Mouse (Mus musculus): ENCODE results near the gene Fras1. TPM values are rescaled to one million over a fixed set of nuclear protein-coding genes. Genes with fewer than 3 reads are reported as not detected.

The Fras1 gene
- polyA plus RNA-seq, 1 experiment from 2014 or later, result 43.9 TPM

DNA sequence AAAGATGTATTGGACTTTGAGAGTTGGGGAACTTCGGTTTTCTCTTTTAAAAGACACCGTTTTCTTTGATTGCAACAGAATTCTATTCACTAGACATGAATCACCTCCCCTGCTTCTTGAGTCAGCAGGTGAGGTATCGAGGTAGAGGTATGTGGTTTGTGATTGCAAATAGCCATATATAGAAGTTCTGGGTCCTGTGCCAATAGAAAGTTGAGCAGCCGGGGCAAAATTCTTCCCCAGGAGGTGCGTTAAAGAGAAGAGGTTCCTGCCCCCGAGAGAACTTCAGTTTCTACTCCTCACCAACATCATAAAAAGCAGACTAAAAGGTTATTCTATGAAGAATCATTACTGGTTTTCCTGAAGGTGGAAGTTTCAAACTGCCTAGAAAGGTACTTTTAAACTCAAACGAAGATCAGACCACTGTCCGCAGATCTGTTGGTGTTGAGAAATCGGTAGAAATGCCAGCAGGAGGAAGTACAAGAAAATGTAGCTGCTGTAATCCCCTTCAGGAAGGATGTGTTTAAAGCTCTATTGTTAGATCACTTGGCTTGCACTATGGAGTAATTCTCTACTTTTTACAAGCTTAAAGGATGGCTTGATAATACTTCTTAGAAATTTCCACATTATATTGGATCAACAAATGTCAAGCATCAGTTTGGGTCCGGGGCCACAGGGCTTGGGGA is 420.3 kb downstream of the Fras1 start:
- WGBS (ENCODE audit: insufficient replicate concordance), result 40% methylated on average over 10 of the region's 10 CpGs

DNA sequence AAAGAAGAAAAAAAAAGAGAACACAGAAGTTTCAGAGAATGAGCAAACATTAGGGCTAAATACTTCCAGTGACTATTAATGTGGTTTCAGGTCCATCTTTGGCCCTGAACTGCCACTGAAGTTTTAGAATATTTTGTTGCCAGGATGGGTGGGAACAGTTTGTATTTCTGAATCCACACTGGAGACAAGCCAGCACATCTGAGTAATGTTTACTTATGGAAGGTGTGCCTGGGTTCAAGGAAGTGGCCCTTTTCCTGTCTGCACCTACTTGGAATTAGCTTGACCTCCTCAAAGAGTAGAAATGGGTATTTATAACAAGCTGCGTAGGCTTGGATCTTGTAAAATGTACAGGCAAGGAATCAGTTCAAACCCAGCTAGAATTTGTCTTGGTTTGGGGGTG is 422.0 kb downstream of the Fras1 start:
- 69% methylated on average over 1 of the region's 1 CpGs for WGBS (ENCODE audit: insufficient replicate concordance)
- H3K4me2 ChIP-seq, result no peak overlapping the region
- no peak overlapping the region for H3K9ac ChIP-seq (ENCODE audit: low read depth, low read length)
- no peaks in the 10 kb centered on the region for H3K36me3 ChIP-seq (ENCODE audit: control insufficient read depth, insufficient read depth, low read length)
- H3K27me3 ChIP-seq (ENCODE audit: control insufficient read depth, insufficient read depth, low read length), result no peaks in the 10 kb centered on the region
- H3K9me3 ChIP-seq (replicated peaks; ENCODE audit: control insufficient read depth, low read length), result no peaks in the 10 kb centered on the region
- no peak for ATAC-seq (replicated peaks; ENCODE audit: insufficient number of reproducible peaks, low FRiP score, low TSS enrichment)
- H3K4me1 ChIP-seq (ENCODE audit: control insufficient read depth, insufficient read depth, low read length), result peaks cover 4% of the 10 kb centered on the region; the same call in 1 of the 2 replicates
- H3K27ac ChIP-seq (ENCODE audit: low read depth, low read length), result no peak overlapping the region
- H3K4me3 ChIP-seq (ENCODE audit: low read depth, low read length), result no peak overlapping the region

More for the DNA sequence above, 420.3 kb downstream of the Fras1 start:
- Histone ChIP-seq H3K4me2 (peak overlapping the region; percentile 85), H3K9ac (ENCODE audit: low read depth, low read length) (no peak overlapping the region), H3K9me3 (replicated peaks; ENCODE audit: control insufficient read depth, low read length) (no peaks in the 10 kb centered on the region), H3K36me3 (ENCODE audit: control insufficient read depth, insufficient read depth, low read length) (no peaks in the 10 kb centered on the region), H3K4me3 (ENCODE audit: low read depth, low read length) (peak overlapping the region; percentile 55), H3K27me3 (ENCODE audit: control insufficient read depth, insufficient read depth, low read length) (no peaks in the 10 kb centered on the region), H3K27ac (ENCODE audit: low read depth, low read length) (no peak overlapping the region), H3K4me1 (ENCODE audit: control insufficient read depth, insufficient read depth, low read length) (no peaks in the 10 kb centered on the region)
- ATAC-seq (replicated peaks; ENCODE audit: insufficient number of reproducible peaks, low FRiP score, low TSS enrichment), result no peak

DNA sequence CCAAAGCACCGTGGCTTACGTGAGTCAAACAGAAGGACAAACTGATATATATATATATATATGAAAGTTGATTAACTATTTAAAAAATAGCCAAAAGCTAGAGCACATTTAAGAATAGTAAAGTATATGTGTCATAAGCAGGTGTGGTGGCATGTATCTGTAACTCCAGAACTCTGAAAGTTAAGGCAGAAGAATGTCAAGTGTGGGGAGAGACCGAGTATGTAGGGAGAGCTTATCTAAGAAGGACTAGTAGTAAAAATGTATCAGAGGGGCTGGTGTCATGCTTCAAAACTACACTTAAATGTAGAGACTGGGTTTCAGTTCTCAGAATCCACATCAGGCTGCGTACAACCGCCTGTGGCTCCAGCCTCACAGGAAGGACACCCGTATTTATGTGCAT is 423.7 kb downstream of the Fras1 start:
- 88% methylated on average over 6 of the region's 6 CpGs for WGBS (ENCODE audit: insufficient replicate concordance)
- H3K4me1 ChIP-seq (ENCODE audit: control insufficient read depth, insufficient read depth, low read length), result peaks cover 12% of the 10 kb centered on the region
- ATAC-seq (replicated peaks; ENCODE audit: insufficient number of reproducible peaks, low FRiP score, low TSS enrichment), result no peak

DNA sequence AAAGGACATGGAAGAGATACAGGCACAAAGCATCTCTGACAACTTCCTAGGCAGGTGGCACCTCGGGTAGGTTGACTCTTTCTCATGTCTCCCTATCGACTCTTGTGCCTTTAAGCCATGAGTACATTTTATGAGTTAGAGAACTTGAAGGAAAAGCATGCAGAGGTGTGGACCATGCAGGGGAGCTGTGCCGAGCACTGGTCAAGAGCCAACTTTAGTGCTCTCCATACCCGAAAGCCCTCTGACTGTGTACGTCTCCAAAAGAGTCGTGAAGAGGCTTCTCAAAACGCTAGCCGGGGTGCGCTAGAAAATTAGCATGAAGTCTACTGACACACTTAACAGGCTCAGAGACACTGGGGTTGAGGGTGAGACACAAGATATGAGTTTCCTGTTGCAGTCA is 425.4 kb downstream of the Fras1 start:
- no peaks in the 10 kb centered on the region for H3K27me3 ChIP-seq (ENCODE audit: control insufficient read depth, insufficient read depth, low read length)
- 88% methylated on average over 9 of the region's 9 CpGs for WGBS (ENCODE audit: insufficient replicate concordance)
- ATAC-seq (replicated peaks; ENCODE audit: insufficient number of reproducible peaks, low FRiP score, low TSS enrichment), result no peak
- peaks cover 17% of the 10 kb centered on the region for H3K4me1 ChIP-seq (ENCODE audit: control insufficient read depth, insufficient read depth, low read length)
- no peaks in the 10 kb centered on the region for H3K36me3 ChIP-seq (ENCODE audit: control insufficient read depth, insufficient read depth, low read length)
- H3K27ac ChIP-seq (ENCODE audit: low read depth, low read length), result no peak overlapping the region
- H3K4me2 ChIP-seq, result no peak overlapping the region
- no peaks in the 10 kb centered on the region for H3K9me3 ChIP-seq (replicated peaks; ENCODE audit: control insufficient read depth, low read length)
- H3K9ac ChIP-seq (ENCODE audit: low read depth, low read length), result no peak overlapping the region
- no peak overlapping the region for H3K4me3 ChIP-seq (ENCODE audit: low read depth, low read length)

More for the DNA sequence above, 423.7 kb downstream of the Fras1 start:
- Histone ChIP-seq H3K27ac (ENCODE audit: low read depth, low read length) (no peak overlapping the region), H3K27me3 (ENCODE audit: control insufficient read depth, insufficient read depth, low read length) (no peaks in the 10 kb centered on the region), H3K4me2 (no peak overlapping the region), H3K4me3 (ENCODE audit: low read depth, low read length) (no peak overlapping the region), H3K9me3 (replicated peaks; ENCODE audit: control insufficient read depth, low read length) (no peaks in the 10 kb centered on the region), H3K36me3 (ENCODE audit: control insufficient read depth, insufficient read depth, low read length) (no peaks in the 10 kb centered on the region), H3K9ac (ENCODE audit: low read depth, low read length) (no peak overlapping the region)

DNA sequence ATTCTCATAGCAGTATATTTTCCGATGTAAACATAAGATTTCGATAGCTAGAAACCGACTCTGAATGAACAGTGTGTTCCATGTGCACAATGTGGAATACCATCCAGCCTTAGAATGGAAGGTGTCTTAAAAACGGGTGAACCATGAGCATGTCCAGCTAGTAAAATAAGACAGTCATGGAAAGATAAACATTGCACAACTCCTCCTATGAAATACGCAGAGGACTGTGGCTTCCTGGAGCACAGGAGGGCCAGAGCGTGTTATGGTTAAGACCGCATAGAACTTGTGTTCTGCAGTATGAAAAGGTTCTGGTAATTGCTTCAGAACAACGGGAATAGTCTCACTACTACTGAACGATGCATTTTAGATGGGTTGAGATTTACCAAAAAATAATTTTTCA is 426.2 kb downstream of the Fras1 start:
- no peak overlapping the region for H3K4me2 ChIP-seq
- ATAC-seq (replicated peaks; ENCODE audit: insufficient number of reproducible peaks, low FRiP score, low TSS enrichment), result 0 out of 2 replicates have a peak, but pooled peaks have one; percentile 29

DNA sequence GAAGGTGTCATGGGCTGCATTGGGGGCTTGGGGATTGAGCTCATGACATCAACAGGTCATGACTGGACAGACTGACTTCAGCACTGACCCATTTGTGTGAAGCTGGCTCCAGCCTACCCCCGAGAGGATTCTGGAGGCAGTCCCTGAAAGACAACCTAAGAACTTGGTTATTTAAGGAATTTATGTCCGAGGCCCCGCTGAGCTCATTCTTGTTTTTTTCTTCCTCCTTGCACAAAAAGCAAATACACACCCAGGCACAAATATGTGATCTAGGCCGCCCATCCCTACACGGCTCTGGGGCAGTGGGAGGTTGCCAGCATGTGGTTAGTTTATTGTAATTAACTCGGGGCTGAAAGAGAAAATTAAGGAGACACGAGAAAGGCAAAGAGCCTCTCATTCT is 428.4 kb downstream of the Fras1 start:
- no peak for ATAC-seq (replicated peaks; ENCODE audit: insufficient number of reproducible peaks, low FRiP score, low TSS enrichment)
- no peak overlapping the region for H3K27ac ChIP-seq (ENCODE audit: low read depth, low read length)
- no peaks in the 10 kb centered on the region for H3K36me3 ChIP-seq (ENCODE audit: control insufficient read depth, insufficient read depth, low read length)
- no peaks in the 10 kb centered on the region for H3K27me3 ChIP-seq (ENCODE audit: control insufficient read depth, insufficient read depth, low read length)
- no peak overlapping the region for H3K4me2 ChIP-seq
- 38% methylated on average over 7 of the region's 7 CpGs for WGBS (ENCODE audit: insufficient replicate concordance)
- peaks cover 17% of the 10 kb centered on the region for H3K4me1 ChIP-seq (ENCODE audit: control insufficient read depth, insufficient read depth, low read length)
- H3K9ac ChIP-seq (ENCODE audit: low read depth, low read length), result no peak overlapping the region
- no peaks in the 10 kb centered on the region for H3K9me3 ChIP-seq (replicated peaks; ENCODE audit: control insufficient read depth, low read length)
- H3K4me3 ChIP-seq (ENCODE audit: low read depth, low read length), result no peak overlapping the region

More for the DNA sequence above, 426.2 kb downstream of the Fras1 start:
- Histone ChIP-seq H3K9me3 (replicated peaks; ENCODE audit: control insufficient read depth, low read length) (no peaks in the 10 kb centered on the region), H3K27ac (ENCODE audit: low read depth, low read length) (no peak overlapping the region), H3K9ac (ENCODE audit: low read depth, low read length) (no peak overlapping the region), H3K4me1 (ENCODE audit: control insufficient read depth, insufficient read depth, low read length) (peaks cover 17% of the 10 kb centered on the region), H3K4me3 (ENCODE audit: low read depth, low read length) (no peak overlapping the region), H3K36me3 (ENCODE audit: control insufficient read depth, insufficient read depth, low read length) (no peaks in the 10 kb centered on the region), H3K27me3 (ENCODE audit: control insufficient read depth, insufficient read depth, low read length) (no peaks in the 10 kb centered on the region)
- 77% methylated on average over 9 of the region's 9 CpGs for WGBS (ENCODE audit: insufficient replicate concordance)

DNA sequence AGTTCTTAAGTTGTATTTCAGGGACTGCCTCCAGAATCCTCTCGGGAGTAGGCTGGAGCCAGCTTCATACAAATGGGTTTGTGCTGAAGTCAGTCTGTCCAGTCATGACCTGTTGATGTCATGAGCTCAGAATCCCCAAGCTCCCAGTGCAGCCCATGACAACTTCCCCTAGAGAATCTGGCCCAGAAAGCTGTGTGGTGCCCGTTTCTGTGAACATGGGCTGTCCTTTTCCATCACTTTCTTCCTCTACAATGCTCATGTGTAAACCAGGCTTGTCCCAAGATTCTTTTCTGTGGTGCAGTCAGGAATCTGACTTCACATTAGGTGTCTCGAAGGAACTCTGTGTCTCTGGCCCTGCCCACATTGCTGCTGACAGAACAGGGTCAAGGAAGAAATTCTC is 429.3 kb downstream of the Fras1 start:
- H3K9me3 ChIP-seq (replicated peaks; ENCODE audit: control insufficient read depth, low read length), result no peaks in the 10 kb centered on the region
- H3K36me3 ChIP-seq (ENCODE audit: control insufficient read depth, insufficient read depth, low read length), result no peaks in the 10 kb centered on the region
- WGBS (ENCODE audit: insufficient replicate concordance), result 35% methylated on average over 3 of the region's 3 CpGs
- H3K4me1 ChIP-seq (ENCODE audit: control insufficient read depth, insufficient read depth, low read length), result peaks cover 17% of the 10 kb centered on the region
- H3K4me3 ChIP-seq (ENCODE audit: low read depth, low read length), result no peak overlapping the region
- no peak overlapping the region for H3K9ac ChIP-seq (ENCODE audit: low read depth, low read length)
- H3K27me3 ChIP-seq (ENCODE audit: control insufficient read depth, insufficient read depth, low read length), result no peaks in the 10 kb centered on the region
- ATAC-seq (replicated peaks; ENCODE audit: insufficient number of reproducible peaks, low FRiP score, low TSS enrichment), result no peak
- no peak overlapping the region for H3K4me2 ChIP-seq
- peak overlapping the region; percentile 35; the same call in 1 of the 2 replicates for H3K27ac ChIP-seq (ENCODE audit: low read depth, low read length)

DNA sequence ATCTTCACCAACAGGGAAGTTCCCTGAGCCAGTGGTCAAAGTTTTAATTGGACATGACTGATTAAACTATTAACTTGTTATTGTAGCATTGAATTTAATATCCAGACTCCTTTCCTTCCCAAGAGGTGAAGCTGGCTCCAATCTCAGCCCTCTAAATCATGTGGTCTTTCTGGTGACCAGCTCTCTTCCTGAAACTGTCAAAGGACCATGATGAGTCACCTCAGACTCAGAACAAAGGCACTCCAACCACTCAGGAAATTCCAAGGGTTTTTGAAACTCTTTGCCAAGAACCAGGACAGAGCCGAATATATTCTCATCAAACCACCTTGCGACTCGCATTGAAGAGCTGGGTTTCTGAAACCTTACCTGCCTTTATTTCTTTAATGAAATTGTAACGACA is 430.5 kb downstream of the Fras1 start:
- peaks cover 17% of the 10 kb centered on the region for H3K4me1 ChIP-seq (ENCODE audit: control insufficient read depth, insufficient read depth, low read length)
- H3K36me3 ChIP-seq (ENCODE audit: control insufficient read depth, insufficient read depth, low read length), result no peaks in the 10 kb centered on the region
- no peak overlapping the region for H3K4me2 ChIP-seq
- ATAC-seq (replicated peaks; ENCODE audit: insufficient number of reproducible peaks, low FRiP score, low TSS enrichment), result no peak
- H3K9ac ChIP-seq (ENCODE audit: low read depth, low read length), result no peak overlapping the region
- 60% methylated on average over 4 of the region's 4 CpGs for WGBS (ENCODE audit: insufficient replicate concordance)
- H3K27me3 ChIP-seq (ENCODE audit: control insufficient read depth, insufficient read depth, low read length), result no peaks in the 10 kb centered on the region
- H3K27ac ChIP-seq (ENCODE audit: low read depth, low read length), result no peak overlapping the region
- no peak overlapping the region for H3K4me3 ChIP-seq (ENCODE audit: low read depth, low read length)
- H3K9me3 ChIP-seq (replicated peaks; ENCODE audit: control insufficient read depth, low read length), result no peaks in the 10 kb centered on the region

DNA sequence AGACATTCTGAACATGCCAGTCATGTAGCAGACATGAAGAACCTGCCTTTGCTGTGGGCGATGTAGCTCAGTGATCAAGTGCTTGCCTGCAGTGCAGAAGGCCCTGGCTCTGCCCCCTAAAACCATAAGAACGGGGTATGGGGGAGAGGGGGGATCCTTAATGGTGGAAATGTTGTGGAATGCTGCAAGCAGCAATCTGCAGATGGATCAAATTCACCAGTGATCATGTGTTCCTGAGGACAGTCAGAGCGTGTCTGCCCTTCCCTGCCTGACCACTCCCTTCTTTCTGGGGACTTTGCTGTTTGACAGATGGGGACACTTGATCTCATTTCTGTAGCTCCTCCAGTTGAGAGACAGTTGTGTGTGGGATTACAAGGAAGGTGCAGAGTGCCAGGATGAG is 431.1 kb downstream of the Fras1 start:
- Histone ChIP-seq H3K9me3 (replicated peaks; ENCODE audit: control insufficient read depth, low read length) (no peaks in the 10 kb centered on the region), H3K9ac (ENCODE audit: low read depth, low read length) (no peak overlapping the region), H3K27me3 (ENCODE audit: control insufficient read depth, insufficient read depth, low read length) (no peaks in the 10 kb centered on the region), H3K4me1 (ENCODE audit: control insufficient read depth, insufficient read depth, low read length) (peaks cover 17% of the 10 kb centered on the region), H3K4me2 (no peak overlapping the region), H3K27ac (ENCODE audit: low read depth, low read length) (no peak overlapping the region), H3K36me3 (ENCODE audit: control insufficient read depth, insufficient read depth, low read length) (no peaks in the 10 kb centered on the region), H3K4me3 (ENCODE audit: low read depth, low read length) (no peak overlapping the region)
- no peak for ATAC-seq (replicated peaks; ENCODE audit: insufficient number of reproducible peaks, low FRiP score, low TSS enrichment)
- 68% methylated on average over 3 of the region's 3 CpGs for WGBS (ENCODE audit: insufficient replicate concordance)
